ENCODE assay signal across 8 mouse cellular contexts in genomic region chr1:39478896-39479200, GRCm38 (mm10). TPM values are rescaled to one million over a fixed set of nuclear protein-coding genes. Genes with fewer than 3 reads are reported as not detected.
DNase-seq lines count a peak whose midpoint lies in the region; ATAC-seq and TF ChIP-seq lines count a peak whose summit lies in the region.

No protein-coding gene starts in this region.

- WGBS in heart, embryonic 10.5 days: 4% methylated on average over 10 of the region's 10 CpGs
- 3% methylated on average over 10 of the region's 10 CpGs for WGBS in forebrain, postnatal 0 days
- WGBS in liver, postnatal 0 days (ENCODE audit: insufficient replicate concordance): 6% methylated on average over 10 of the region's 10 CpGs

- peaks cover 13% of the 10 kb centered on the region for H3K4me1 ChIP-seq in heart, embryonic 10.5 days
- peaks cover 28% of the 10 kb centered on the region for H3K4me1 ChIP-seq in E14TG2a.4 (replicated peaks; ENCODE audit: low read depth, low read length)
- peaks cover 13% of the 10 kb centered on the region; the same call in 1 of the 2 replicates for H3K4me1 ChIP-seq in forebrain, postnatal 0 days (ENCODE audit: insufficient read depth)
- peaks cover 44% of the 10 kb centered on the region for H3K4me1 ChIP-seq in liver, postnatal 0 days (ENCODE audit: insufficient read depth)

- peaks cover 13% of the 10 kb centered on the region for H3K27me3 ChIP-seq in heart, embryonic 10.5 days (ENCODE audit: insufficient read depth, poor library complexity, severe bottlenecking)
- peaks cover 36% of the 10 kb centered on the region for H3K27me3 ChIP-seq in E14TG2a.4 (ENCODE audit: insufficient read depth, low read length)
- no peaks in the 10 kb centered on the region for H3K27me3 ChIP-seq in forebrain, postnatal 0 days (ENCODE audit: insufficient read depth, low read length)
- no peaks in the 10 kb centered on the region for H3K27me3 ChIP-seq in liver, postnatal 0 days (ENCODE audit: insufficient read depth, low read length)

- intact Hi-C loops in gastrocnemius, postnatal 14 days (cut with DNase I; ENCODE audit: low total_unique reads): no loop called here

- H3K36me3 ChIP-seq in heart, embryonic 10.5 days: 0 out of 2 replicates have a peak, but pooled peaks cover 4% of the 10 kb centered on the region
- H3K36me3 ChIP-seq in E14TG2a.4 (ENCODE audit: insufficient read depth, low read length): no peaks in the 10 kb centered on the region
- H3K36me3 ChIP-seq in forebrain, postnatal 0 days (ENCODE audit: insufficient read depth): no peaks in the 10 kb centered on the region
- H3K36me3 ChIP-seq in liver, postnatal 0 days (replicated peaks; ENCODE audit: insufficient read depth, low read length): peaks cover 9% of the 10 kb centered on the region

- H3K9me3 ChIP-seq in heart, embryonic 10.5 days: no peaks in the 10 kb centered on the region
- H3K9me3 ChIP-seq in E14TG2a.4 (ENCODE audit: low read length): no peaks in the 10 kb centered on the region
- no peaks in the 10 kb centered on the region for H3K9me3 ChIP-seq in forebrain, postnatal 0 days (ENCODE audit: low read length)
- no peaks in the 10 kb centered on the region for H3K9me3 ChIP-seq in liver, postnatal 0 days (ENCODE audit: low read length)

- peak overlapping the region; percentile 77 for H3K9ac ChIP-seq in forebrain, postnatal 0 days
- peak overlapping the region; percentile 95; the same call in 1 of the 2 replicates for H3K9ac ChIP-seq in liver, postnatal 0 days (replicated peaks)

- peak overlapping the region; percentile 99 for H3K4me2 ChIP-seq in forebrain, postnatal 0 days (ENCODE audit: low read depth)
- peak overlapping the region; percentile 96 for H3K4me2 ChIP-seq in liver, postnatal 0 days (ENCODE audit: low read depth, low read length)

- H3K4me3 ChIP-seq in heart, embryonic 10.5 days: peak overlapping the region; percentile 79
- H3K4me3 ChIP-seq in E14TG2a.4 (replicated peaks; ENCODE audit: low read length): peak overlapping the region; percentile 88
- H3K4me3 ChIP-seq in forebrain, postnatal 0 days (ENCODE audit: low read depth, low read length): peak overlapping the region; percentile 84
- peak overlapping the region; percentile 82 for H3K4me3 ChIP-seq in liver, postnatal 0 days (ENCODE audit: low read depth, low read length)

- 0 out of 2 replicates have a peak, but pooled peaks have one; percentile 32 for TF ChIP-seq EP300 in liver, postnatal 0 days (IDR thresholded peaks at IDR 0.05; ENCODE audit: low read depth)

- peak overlapping the region; percentile 91 for H3K27ac ChIP-seq in heart, embryonic 10.5 days
- peak overlapping the region; percentile 81 for H3K27ac ChIP-seq in forebrain, postnatal 0 days (ENCODE audit: low read depth, low read length)
- peak overlapping the region; percentile 95 for H3K27ac ChIP-seq in liver, postnatal 0 days (ENCODE audit: low read depth)

- DNase-seq in heart, embryonic 10.5 days (ENCODE audit: low spot score): no peak
- no peak for DNase-seq in heart, adult 9 months (ENCODE audit: low spot score in 2 of 2)
- no peak for DNase-seq in forebrain, postnatal 0 days
- DNase-seq in liver, postnatal 0 days: no peak
- DNase-seq in gastrocnemius, postnatal 14 days: no peak
- no peak for DNase-seq in cerebellum, postnatal 36 days
- no peak for DNase-seq in T-cell, adult 2 months (ENCODE audit: low spot score)

- TF ChIP-seq CTCF in E14TG2a.4 (conservative IDR thresholded peaks at IDR 0.05; ENCODE audit: low read length): no peak
- no peak for TF ChIP-seq CTCF in forebrain, postnatal 0 days (IDR thresholded peaks at IDR 0.05; ENCODE audit: low read depth)
- TF ChIP-seq CTCF in liver, postnatal 0 days (IDR thresholded peaks at IDR 0.05; ENCODE audit: low read depth): no peak

- no peak for ATAC-seq in forebrain, postnatal 0 days
- ATAC-seq in liver, postnatal 0 days: no peak

RNA-seq across cellular contexts. Expression of gene Tbc1d8, which starts 0.3 kb away (rescaled TPM):
- polyA plus RNA-seq in heart, embryonic 10.5 days (2016; fragmentation: Nextera tagmentation; extraction: Ambion mirVana): 7.5 and 11.6 TPM in 2 replicates
- total RNA-seq in forebrain, postnatal 0 days (2014; rRNA removed): 15.9 and 19.3 TPM in 2 replicates
- 6.0 and 7.7 TPM in 2 replicates for polyA plus RNA-seq in forebrain, postnatal 0 days (2015; fragmentation: Nextera tagmentation; extraction: Ambion mirVana)
- polyA plus RNA-seq in liver, postnatal 0 days (2015; fragmentation: Nextera tagmentation; extraction: Ambion mirVana): 7.2 and 8.8 TPM in 2 replicates
- total RNA-seq in gastrocnemius, postnatal 14 days (2021): 1 to 10 TPM; 6.7 to 7.0 TPM

RNA-seq across cellular contexts. Expression of gene Cnot11, which starts 55.9 kb away (rescaled TPM):
- polyA plus RNA-seq in heart, embryonic 10.5 days (2016; fragmentation: Nextera tagmentation; extraction: Ambion mirVana): 20.1 and 27.7 TPM in 2 replicates
- total RNA-seq in forebrain, postnatal 0 days (2014; rRNA removed): 27.9 and 38.8 TPM in 2 replicates
- polyA plus RNA-seq in forebrain, postnatal 0 days (2015; fragmentation: Nextera tagmentation; extraction: Ambion mirVana): 11.1 and 11.2 TPM in 2 replicates
- polyA plus RNA-seq in liver, postnatal 0 days (2015; fragmentation: Nextera tagmentation; extraction: Ambion mirVana): 5.9 and 7.7 TPM in 2 replicates
- 10 to 100 TPM; 15.7 to 16.6 TPM for total RNA-seq in gastrocnemius, postnatal 14 days (2021)
